Mouse (Mus musculus): ENCODE results near the gene Commd1. TPM values are rescaled to one million over a fixed set of nuclear protein-coding genes. Genes with fewer than 3 reads are reported as not detected.

The Commd1 gene
- total and polyA plus RNA-seq, 3 experiments = 102 to 113 TPM; not detected in 1

DNA sequence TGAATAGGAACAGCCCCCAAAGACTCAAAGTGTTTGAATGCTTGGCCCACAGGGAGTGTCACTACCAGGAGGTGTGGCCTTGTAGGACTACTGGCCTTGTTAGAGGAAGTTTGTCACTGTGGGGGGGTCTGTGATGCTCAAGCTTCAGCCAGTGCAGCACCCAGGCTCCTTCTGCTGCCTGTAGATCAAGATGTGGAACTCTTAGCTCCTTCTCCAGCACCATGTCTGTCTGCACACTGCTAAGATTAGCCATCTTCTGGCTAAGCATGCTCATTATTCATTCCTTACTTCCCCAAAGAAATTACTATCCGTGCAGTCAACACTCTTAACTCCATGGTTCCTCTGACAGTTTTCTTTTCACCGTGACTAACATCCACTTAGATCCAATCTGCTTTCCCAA, 52.1 kb downstream of the Commd1 start:
- Histone ChIP-seq H3K9ac (ENCODE audit: control insufficient read depth, low read depth, low read length, poor library complexity, severe bottlenecking) (no peak overlapping the region; the same call in 1 of the 2 replicates), H3K36me3 (ENCODE audit: control insufficient read depth in 1 of 2, insufficient read depth in 2 of 2, low read length in 2 of 2) (peaks cover 0 to 57% of the 10 kb centered on the region in 2 experiments; a peak in 2 of 4 replicates), H3K4me1 (ENCODE audit: control insufficient read depth in 1 of 2, insufficient read depth in 2 of 2, low read length in 2 of 2) (peaks cover 28 to 54% of the 10 kb centered on the region in 2 experiments), H3K27me3 (ENCODE audit: control insufficient read depth in 1 of 2, insufficient read depth in 2 of 2, low read length in 2 of 2) (no peaks in the 10 kb centered on the region), H3K4me3 (ENCODE audit: control insufficient read depth in 1 of 2, insufficient read depth in 1 of 2, low read depth in 2 of 2, low read length in 2 of 2) (no peak overlapping the region), H3K27ac (ENCODE audit: control insufficient read depth, low read depth, low read length) (peak overlapping the region; percentile 66), H3K9me3 (replicated peaks; ENCODE audit: insufficient read depth, low read length) (no peaks in the 10 kb centered on the region), H3K79me2 (ENCODE audit: control insufficient read depth, insufficient read depth, low read length, poor library complexity) (no peaks in the 10 kb centered on the region)
- TF ChIP-seq ZKSCAN1 (IDR thresholded peaks at IDR 0.05; ENCODE audit: low read depth, low read length) = no peak
- no peak for TF ChIP-seq GABPA (IDR thresholded peaks at IDR 0.05; ENCODE audit: low read depth, low read length)
- no peak for TF ChIP-seq MYB (IDR thresholded peaks at IDR 0.05; ENCODE audit: low read depth, low read length)
- no peak for TF ChIP-seq HCFC1 (IDR thresholded peaks at IDR 0.05; ENCODE audit: low read depth, low read length)
- no peak for TF ChIP-seq KAT2A (conservative IDR thresholded peaks at IDR 0.05; ENCODE audit: low read depth, low read length)
- no peak for TF ChIP-seq USF2 (IDR thresholded peaks at IDR 0.05; ENCODE audit: borderline replicate concordance in 1 of 2, insufficient read depth in 1 of 2, low read depth in 1 of 2, low read length in 2 of 2)
- no peak for TF ChIP-seq NRF1 (IDR thresholded peaks at IDR 0.05; ENCODE audit: insufficient read depth, low read depth, low read length, poor library complexity, severe bottlenecking)
- TF ChIP-seq SIN3A (IDR thresholded peaks at IDR 0.05; ENCODE audit: low read length) = no peak; the same call in 1 of the 2 replicates
- peak in 1 of 2 experiments; percentile 76; a peak in 2 of 4 replicates for TF ChIP-seq EP300 (IDR thresholded peaks at IDR 0.05; ENCODE audit: low read depth in 1 of 2, low read length in 2 of 2)
- no peak for TF ChIP-seq SMC3 (IDR thresholded peaks at IDR 0.05; ENCODE audit: low read depth, low read length)
- no peak for TF ChIP-seq NELFE (IDR thresholded peaks at IDR 0.05; ENCODE audit: low read depth, low read length)
- TF ChIP-seq GATA1 (IDR thresholded peaks at IDR 0.05; ENCODE audit: low read depth, low read length) = peak; percentile 43; the same call in 1 of the 2 replicates
- TF ChIP-seq TBP (IDR thresholded peaks at IDR 0.05; ENCODE audit: low read depth, low read length) = peak; percentile 53
- TF ChIP-seq ELF1 (IDR thresholded peaks at IDR 0.05; ENCODE audit: low read depth, low read length) = no peak
- no peak for TF ChIP-seq TCF12 (IDR thresholded peaks at IDR 0.05; ENCODE audit: low read depth, low read length)
- no peak for TF ChIP-seq POLR2A (IDR thresholded peaks at IDR 0.05; ENCODE audit: control insufficient read depth in 1 of 2, insufficient read depth in 1 of 2, low read depth in 1 of 2, low read length in 2 of 2, poor library complexity in 1 of 2)
- TF ChIP-seq JUND (IDR thresholded peaks at IDR 0.05; ENCODE audit: low read depth, low read length) = no peak
- no peak for TF ChIP-seq CHD2 (IDR thresholded peaks at IDR 0.05; ENCODE audit: low read length)
- no peak for TF ChIP-seq RCOR1 (IDR thresholded peaks at IDR 0.05; ENCODE audit: low read depth, low read length)
- peak; percentile 52 for TF ChIP-seq TAL1 (IDR thresholded peaks at IDR 0.05; ENCODE audit: low read length)
- TF ChIP-seq MYC (IDR thresholded peaks at IDR 0.05; ENCODE audit: low read depth, low read length) = peak; percentile 58; the same call in 1 of the 2 replicates
- no peak for TF ChIP-seq UBTF (IDR thresholded peaks at IDR 0.05; ENCODE audit: borderline replicate concordance, insufficient read depth, low read depth, low read length)
- TF ChIP-seq MXI1 (IDR thresholded peaks at IDR 0.05; ENCODE audit: low read depth, low read length) = no peak
- 0 out of 2 replicates have a peak, but pooled peaks have one; percentile 38 for TF ChIP-seq MAZ (IDR thresholded peaks at IDR 0.05; ENCODE audit: low read depth, low read length)
- no peak for TF ChIP-seq BHLHE40 (IDR thresholded peaks at IDR 0.05; ENCODE audit: borderline replicate concordance, low read depth, low read length)
- peak; percentile 90 for DNase-seq (ENCODE audit: low read depth, low spot score)
